Mouse (Mus musculus) hindbrain, embryonic 15.5 days (tissue): ENCODE data around the gene Cacna2d3. TPM values are rescaled to one million over a fixed set of nuclear protein-coding genes. Genes with fewer than 3 reads are reported as not detected.

Experiments
- ATAC-seq: fragments of 200-750 bp; cut with Nextera tagmentation; 2 replicates; pipeline ENCODE4 v1.8.0; 2017; ENCODE audit warnings: low read depth, moderate number of reproducible peaks, moderate TSS enrichment; ENCODE audit not compliant: low FRiP score
- H3K27ac ChIP-seq: fragments of 300-500 bp; sonication (generic); replicated peaks from 2 replicates; pipeline ENCODE4 v1.5.1; 2015; ENCODE audit warnings: mild to moderate bottlenecking, inconsistent platforms
- H3K27me3 ChIP-seq: fragments of 300-500 bp; sonication (generic); 2 replicates; pipeline ENCODE4 v1.6.1; 2015; ENCODE audit warnings: control low read depth, inconsistent platforms
- H3K36me3 ChIP-seq: fragments of 300-500 bp; sonication (generic); 2 replicates; pipeline ENCODE4 v1.6.1; 2015; ENCODE audit warnings: control low read depth, inconsistent platforms
- H3K4me1 ChIP-seq: fragments of 300-500 bp; sonication (generic); replicated peaks from 2 replicates; pipeline ENCODE4 v1.6.1; 2015; ENCODE audit warnings: control low read depth, inconsistent platforms
- H3K4me2 ChIP-seq: fragments of 300-500 bp; sonication (generic); 2 replicates; pipeline ENCODE4 v1.6.1; 2015; ENCODE audit warnings: moderate library complexity, mild to moderate bottlenecking, inconsistent platforms
- H3K4me3 ChIP-seq: fragments of 300-500 bp; sonication (generic); 2 replicates; pipeline ENCODE4 v1.5.1; 2015; ENCODE audit warnings: mild to moderate bottlenecking, inconsistent platforms
- H3K9ac ChIP-seq: fragments of 300-500 bp; sonication (generic); 2 replicates; pipeline ENCODE4 v1.6.1; 2015; ENCODE audit warnings: inconsistent platforms
- H3K9me3 ChIP-seq: fragments of 300-500 bp; sonication (generic); 2 replicates; pipeline ENCODE4 v1.6.1; 2016; ENCODE audit warnings: control low read depth, inconsistent platforms
- WGBS: fragments of 180-500 bp; shearing (Covaris S2); methylation state at CpG from one replicate; pipeline ENCODE4 v1.1.7; 2015; 5-methylcytosine and 5-hydroxymethylcytosine counted together
- polyA plus RNA-seq: library from polyadenylated mRNA; unstranded; fragments of >200 nt; fragmentation: Nextera tagmentation; extraction: Ambion mirVana; gene quantifications from 2 replicates; pipeline ENCODE4 v1.2.1, GENCODE M21; 2015

The Cacna2d3 gene
- polyA plus RNA-seq, 1 experiment from 2014 or later, result 47.1 TPM

GRCm38 (mm10) chr14:28954588-28954987 lies 767.1 kb downstream of the Cacna2d3 start:
- Histone ChIP-seq H3K9ac (no peak overlapping the region), H3K27me3 (no peaks in the 10 kb centered on the region), H3K36me3 (no peaks in the 10 kb centered on the region), H3K4me1 (peaks cover 35% of the 10 kb centered on the region), H3K9me3 (no peaks in the 10 kb centered on the region), H3K4me3 (no peak overlapping the region), H3K27ac (0 out of 2 replicates have a peak overlapping the region, but pooled peaks have one; percentile 46), H3K4me2 (no peak overlapping the region)
- 19% methylated on average over 3 of the region's 3 CpGs for WGBS
- ATAC-seq, result no peak

- Histone ChIP-seq H3K4me2 (no peak overlapping the region), H3K4me1 (peaks cover 33% of the 10 kb centered on the region), H3K36me3 (no peaks in the 10 kb centered on the region), H3K27ac (no peak overlapping the region), H3K4me3 (no peak overlapping the region), H3K27me3 (no peaks in the 10 kb centered on the region), H3K9me3 (no peaks in the 10 kb centered on the region), H3K9ac (no peak overlapping the region)
- WGBS, result 35% methylated on average over 6 of the region's 6 CpGs
- no peak for ATAC-seq
These were observed 767.6 kb downstream of the Cacna2d3 start for GRCm38 (mm10) chr14:28954086-28954485.

GRCm38 (mm10) chr14:28953409-28953808 lies 768.3 kb downstream of the Cacna2d3 start:
- Histone ChIP-seq H3K4me3 (no peak overlapping the region), H3K4me2 (no peak overlapping the region), H3K9ac (no peak overlapping the region), H3K27me3 (no peaks in the 10 kb centered on the region), H3K4me1 (peaks cover 27% of the 10 kb centered on the region), H3K36me3 (no peaks in the 10 kb centered on the region), H3K27ac (no peak overlapping the region), H3K9me3 (no peaks in the 10 kb centered on the region)
- no peak for ATAC-seq
- 73% methylated on average over 5 of the region's 5 CpGs for WGBS

- ATAC-seq, result no peak
These were observed 771.2 kb downstream of the Cacna2d3 start for GRCm38 (mm10) chr14:28950499-28950898.

GRCm38 (mm10) chr14:28949785-28950184 lies 771.9 kb downstream of the Cacna2d3 start:
- H3K27me3 ChIP-seq, result no peaks in the 10 kb centered on the region
- no peaks in the 10 kb centered on the region for H3K9me3 ChIP-seq
- H3K4me1 ChIP-seq, result peaks cover 11% of the 10 kb centered on the region; the same call in 1 of the 2 replicates
- H3K27ac ChIP-seq, result no peak overlapping the region
- H3K4me2 ChIP-seq, result no peak overlapping the region
- H3K9ac ChIP-seq, result no peak overlapping the region
- no peak for ATAC-seq
- no peak overlapping the region for H3K4me3 ChIP-seq
- H3K36me3 ChIP-seq, result no peaks in the 10 kb centered on the region
- 89% methylated on average over 1 of the region's 1 CpGs for WGBS

More at GRCm38 (mm10) chr14:28950499-28950898, 771.2 kb downstream of the Cacna2d3 start:
- no peak overlapping the region for H3K4me3 ChIP-seq
- WGBS, result 88% methylated on average over 2 of the region's 2 CpGs
- H3K27ac ChIP-seq, result no peak overlapping the region
- H3K4me2 ChIP-seq, result no peak overlapping the region
- H3K36me3 ChIP-seq, result no peaks in the 10 kb centered on the region
- no peaks in the 10 kb centered on the region for H3K9me3 ChIP-seq
- H3K4me1 ChIP-seq, result peaks cover 16% of the 10 kb centered on the region
- no peaks in the 10 kb centered on the region for H3K27me3 ChIP-seq
- H3K9ac ChIP-seq, result no peak overlapping the region

GRCm38 (mm10) chr14:28948019-28948850 lies 773.4 kb downstream of the Cacna2d3 start:
- no peaks in the 10 kb centered on the region for H3K9me3 ChIP-seq
- no peak overlapping the region for H3K4me2 ChIP-seq
- H3K4me3 ChIP-seq, result no peak overlapping the region
- H3K27ac ChIP-seq, result no peak overlapping the region
- no peak for ATAC-seq
- WGBS, result 39% methylated on average over 7 of the region's 7 CpGs
- H3K27me3 ChIP-seq, result no peaks in the 10 kb centered on the region
- H3K36me3 ChIP-seq, result no peaks in the 10 kb centered on the region
- H3K9ac ChIP-seq, result no peak overlapping the region
- no peaks in the 10 kb centered on the region for H3K4me1 ChIP-seq

- Histone ChIP-seq H3K9me3 (no peaks in the 10 kb centered on the region), H3K4me2 (no peak overlapping the region), H3K4me1 (no peaks in the 10 kb centered on the region), H3K36me3 (no peaks in the 10 kb centered on the region), H3K27ac (no peak overlapping the region), H3K9ac (no peak overlapping the region), H3K27me3 (no peaks in the 10 kb centered on the region), H3K4me3 (no peak overlapping the region)
- no peak for ATAC-seq
- 90% methylated on average over 1 of the region's 1 CpGs for WGBS
These were observed 788.8 kb downstream of the Cacna2d3 start for GRCm38 (mm10) chr14:28932746-28933293.

GRCm38 (mm10) chr14:28923180-28923961 lies 798.3 kb downstream of the Cacna2d3 start:
- Histone ChIP-seq H3K36me3 (no peaks in the 10 kb centered on the region), H3K9ac (no peak overlapping the region), H3K27me3 (no peaks in the 10 kb centered on the region), H3K9me3 (no peaks in the 10 kb centered on the region), H3K4me1 (no peaks in the 10 kb centered on the region), H3K4me3 (no peak overlapping the region), H3K4me2 (no peak overlapping the region), H3K27ac (no peak overlapping the region)
- WGBS, result 84% methylated on average over 12 of the region's 12 CpGs
- no peak for ATAC-seq

GRCm38 (mm10) chr14:28918871-28919270 lies 802.8 kb downstream of the Cacna2d3 start:
- H3K4me2 ChIP-seq, result no peak overlapping the region

GRCm38 (mm10) chr14:28915004-28915403 lies 806.7 kb downstream of the Cacna2d3 start:
- 16% methylated on average over 1 of the region's 1 CpGs for WGBS
- Histone ChIP-seq H3K4me1 (no peaks in the 10 kb centered on the region), H3K9ac (no peak overlapping the region), H3K4me2 (no peak overlapping the region), H3K9me3 (no peaks in the 10 kb centered on the region), H3K27ac (no peak overlapping the region), H3K36me3 (no peaks in the 10 kb centered on the region), H3K4me3 (no peak overlapping the region), H3K27me3 (no peaks in the 10 kb centered on the region)
- no peak for ATAC-seq

More at GRCm38 (mm10) chr14:28918871-28919270, 802.8 kb downstream of the Cacna2d3 start:
- Histone ChIP-seq H3K9ac (no peak overlapping the region), H3K4me3 (no peak overlapping the region), H3K4me1 (no peaks in the 10 kb centered on the region), H3K36me3 (no peaks in the 10 kb centered on the region), H3K27me3 (no peaks in the 10 kb centered on the region), H3K27ac (no peak overlapping the region), H3K9me3 (no peaks in the 10 kb centered on the region)
- ATAC-seq, result no peak
- 84% methylated on average over 5 of the region's 5 CpGs for WGBS

GRCm38 (mm10) chr14:28907659-28908058 lies 814.0 kb downstream of the Cacna2d3 start:
- WGBS, result 90% methylated on average over 6 of the region's 6 CpGs
- H3K36me3 ChIP-seq, result no peaks in the 10 kb centered on the region
- no peak overlapping the region for H3K9ac ChIP-seq
- no peak overlapping the region for H3K27ac ChIP-seq
- H3K27me3 ChIP-seq, result no peaks in the 10 kb centered on the region
- ATAC-seq, result no peak
- no peak overlapping the region for H3K4me2 ChIP-seq
- H3K4me1 ChIP-seq, result no peaks in the 10 kb centered on the region
- H3K4me3 ChIP-seq, result no peak overlapping the region
- H3K9me3 ChIP-seq, result no peaks in the 10 kb centered on the region

- H3K9ac ChIP-seq, result no peak overlapping the region
- H3K9me3 ChIP-seq, result no peaks in the 10 kb centered on the region
- no peak for ATAC-seq
- no peak overlapping the region for H3K27ac ChIP-seq
- WGBS, result 81% methylated on average over 3 of the region's 3 CpGs
- no peak overlapping the region for H3K4me2 ChIP-seq
- no peaks in the 10 kb centered on the region for H3K36me3 ChIP-seq
- no peak overlapping the region for H3K4me3 ChIP-seq
- H3K27me3 ChIP-seq, result no peaks in the 10 kb centered on the region
- no peaks in the 10 kb centered on the region for H3K4me1 ChIP-seq
These were observed 829.1 kb downstream of the Cacna2d3 start for GRCm38 (mm10) chr14:28892530-28892929.
